Mouse (Mus musculus) ES-E14 (cell line): Measurements from ENCODE around the gene Tm9sf4.

ENCODE experiments used
- CHD2 ChIP-seq: IDR thresholded peaks from 2 replicates; pipeline ENCODE4 v1.6.1; 2014; ENCODE audit warnings: mild to moderate bottlenecking, low read depth, low read length, inconsistent platforms
- HCFC1 ChIP-seq: IDR thresholded peaks from 2 replicates; pipeline ENCODE4 v1.6.1; 2012; ENCODE audit warnings: low read length, inconsistent platforms, borderline replicate concordance; ENCODE audit not compliant: insufficient read depth
- MAFK ChIP-seq: IDR thresholded peaks from 2 replicates; pipeline ENCODE4 v1.6.1; 2014; ENCODE audit warnings: mild to moderate bottlenecking, low read depth, low read length, inconsistent platforms; ENCODE audit not compliant: insufficient read depth
- ZC3H11A ChIP-seq: IDR thresholded peaks from 2 replicates; pipeline ENCODE4 v1.6.1; 2012; ENCODE audit warnings: low read depth, mild to moderate bottlenecking, inconsistent platforms, low read length, borderline replicate concordance
- ZNF384 ChIP-seq: IDR thresholded peaks from 2 replicates; pipeline ENCODE4 v1.6.1; 2012; ENCODE audit warnings: low read depth, low read length, inconsistent platforms

- TF ChIP-seq MAFK (no peak), CHD2 (no peak), HCFC1 (no peak), ZNF384 (no peak), ZC3H11A (no peak)
Measured at GRCm38 (mm10) chr2:153218516-153218915, 57.4 kb downstream of the Tm9sf4 start.
